Mouse (Mus musculus): Measurements from ENCODE around the gene Eaf1. TPM values are rescaled to one million over a fixed set of nuclear protein-coding genes. Genes with fewer than 3 reads are reported as not detected.

The Eaf1 gene
- total RNA-seq, 2 experiments from 2014 or later = 42.3 to 70.7 TPM

GRCm38 (mm10) chr14:31509911-31510310, 15.7 kb downstream of the Eaf1 start:
- peak; percentile 77 to 80 for DNase-seq

GRCm38 (mm10) chr14:31510322-31510721, 16.1 kb downstream of the Eaf1 start:
- no peak for DNase-seq

- no peak for DNase-seq
These were observed 21.7 kb downstream of the Eaf1 start for GRCm38 (mm10) chr14:31515895-31516294.

GRCm38 (mm10) chr14:31519165-31519564, 25.0 kb downstream of the Eaf1 start:
- DNase-seq = peak in 1 of 2 experiments; percentile 25

DNA sequence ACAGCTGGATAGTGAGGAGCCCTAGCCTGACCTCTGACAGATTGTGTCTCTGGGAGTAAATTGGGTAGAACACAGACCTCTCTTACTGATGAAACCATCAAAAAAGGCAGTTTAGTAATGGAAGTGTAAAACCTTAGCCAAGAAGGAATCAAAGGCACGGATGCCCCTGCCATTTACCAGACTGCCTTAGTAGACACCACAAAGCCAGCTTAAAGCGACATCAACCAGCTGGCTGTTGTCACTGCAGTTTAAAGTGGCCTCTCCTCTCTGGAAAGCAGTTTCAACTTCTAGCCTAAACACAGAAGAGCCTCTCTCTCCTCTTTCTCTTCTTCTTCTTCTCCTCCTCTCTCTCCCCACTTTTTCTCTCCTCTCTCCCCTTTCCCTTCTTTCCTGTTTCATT, 27.1 kb downstream of the Eaf1 start:
- DNase-seq = peak in 1 of 2 experiments; percentile 39

DNA sequence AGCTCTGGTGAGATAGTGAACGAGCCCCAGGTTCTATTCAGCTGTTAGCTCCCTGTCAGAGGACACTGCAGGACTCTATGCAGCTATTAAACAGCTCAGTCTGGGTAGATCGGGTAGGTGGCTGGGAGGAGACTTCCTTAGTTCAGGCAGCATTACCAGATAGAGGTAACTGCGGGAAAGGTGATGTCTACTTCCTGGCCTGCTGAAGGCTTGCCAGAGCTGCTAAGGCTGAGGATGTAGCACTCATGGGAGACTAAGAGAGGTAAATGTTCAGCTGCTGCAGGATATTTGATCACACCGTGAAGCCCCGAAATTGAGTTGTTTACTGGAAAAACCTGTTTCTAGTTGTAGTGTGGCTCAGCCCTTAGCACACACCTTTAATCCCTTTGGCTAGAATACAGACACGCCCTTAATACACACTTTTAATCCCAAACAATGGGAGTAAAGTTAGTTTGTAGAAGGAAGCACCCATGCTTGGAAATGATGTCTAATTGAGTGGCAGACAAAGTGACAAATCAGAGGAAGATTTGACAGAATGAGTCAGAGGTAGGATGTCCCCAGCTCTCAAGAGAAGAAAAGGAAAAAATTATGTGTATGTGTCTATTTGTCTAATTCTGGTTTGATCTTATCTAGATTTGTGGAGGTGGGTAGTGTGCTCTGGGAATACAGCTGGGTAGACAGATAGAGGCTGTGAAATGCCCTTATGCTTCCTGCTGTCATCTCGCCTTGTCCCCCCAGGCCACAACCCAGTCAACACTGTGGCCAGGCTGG, 31.0 kb downstream of the Eaf1 start:
- DNase-seq = no peak

DNA sequence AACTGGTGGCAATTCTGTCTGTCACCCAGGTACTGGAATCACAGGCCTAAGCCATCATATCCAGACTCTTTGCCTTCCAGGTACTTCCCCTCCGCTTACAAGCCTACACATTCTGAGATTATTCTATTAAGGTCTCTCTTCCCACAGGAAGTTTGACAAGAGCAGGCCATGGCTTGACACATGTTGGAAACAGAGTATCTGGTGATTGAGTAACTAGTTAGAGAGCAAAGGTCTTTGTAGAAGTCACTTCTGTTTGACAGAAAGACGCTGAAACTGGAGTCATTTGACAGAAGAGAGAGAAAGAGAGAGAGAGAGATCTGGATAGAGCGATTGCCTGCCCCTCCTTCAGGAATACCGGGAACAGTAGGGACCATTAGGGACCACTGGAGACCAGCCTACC, 36.6 kb downstream of the Eaf1 start:
- DNase-seq = no peak

- DNase-seq = peak; percentile 41 to 51
These were observed 37.4 kb downstream of the Eaf1 start for GRCm38 (mm10) chr14:31531506-31532148.

GRCm38 (mm10) chr14:31532656-31533055, 38.5 kb downstream of the Eaf1 start:
- no peak for DNase-seq

DNA sequence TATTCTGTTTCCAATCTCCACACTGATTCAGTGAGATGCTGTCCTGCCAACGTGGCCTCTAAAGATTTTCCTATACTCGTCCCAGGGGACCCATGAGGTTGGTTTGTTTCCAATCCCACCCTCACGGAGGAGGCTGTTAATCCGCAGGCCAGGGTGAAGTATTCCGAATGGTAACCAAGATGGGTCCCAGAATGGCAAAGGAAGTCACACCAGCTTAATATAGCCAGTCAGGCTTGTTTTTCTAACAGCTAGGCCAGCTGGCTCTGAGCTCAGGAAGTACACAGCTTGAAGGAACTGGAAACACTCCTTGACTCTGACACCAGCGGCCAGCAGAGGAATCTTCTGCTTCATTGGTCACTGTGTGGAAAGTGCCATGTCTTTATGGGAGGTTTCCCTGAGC, 43.1 kb downstream of the Eaf1 start:
- no peak for DNase-seq

GRCm38 (mm10) chr14:31543885-31544442, 49.8 kb downstream of the Eaf1 start:
- no peak for DNase-seq

DNA sequence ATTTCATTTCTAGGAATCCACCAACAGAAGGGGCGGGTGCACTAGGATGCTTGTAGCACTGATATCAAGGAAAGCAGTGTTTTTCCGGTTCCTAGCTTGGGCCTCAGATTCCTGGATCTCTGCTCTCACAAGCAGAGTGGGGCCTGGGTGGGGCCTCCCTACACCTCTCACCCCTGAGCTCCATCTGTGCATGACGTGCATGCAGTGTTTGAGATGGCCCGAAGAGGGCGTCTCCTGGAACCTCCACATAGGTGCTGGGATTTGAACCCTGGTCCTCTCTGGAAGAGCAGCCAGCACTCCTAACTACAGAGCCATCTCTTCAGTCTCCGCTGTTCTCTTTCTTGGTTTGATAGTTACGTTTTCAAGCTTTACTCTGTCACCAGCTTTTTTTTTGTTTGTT, 60.8 kb downstream of the Eaf1 start:
- no peak for DNase-seq

DNA sequence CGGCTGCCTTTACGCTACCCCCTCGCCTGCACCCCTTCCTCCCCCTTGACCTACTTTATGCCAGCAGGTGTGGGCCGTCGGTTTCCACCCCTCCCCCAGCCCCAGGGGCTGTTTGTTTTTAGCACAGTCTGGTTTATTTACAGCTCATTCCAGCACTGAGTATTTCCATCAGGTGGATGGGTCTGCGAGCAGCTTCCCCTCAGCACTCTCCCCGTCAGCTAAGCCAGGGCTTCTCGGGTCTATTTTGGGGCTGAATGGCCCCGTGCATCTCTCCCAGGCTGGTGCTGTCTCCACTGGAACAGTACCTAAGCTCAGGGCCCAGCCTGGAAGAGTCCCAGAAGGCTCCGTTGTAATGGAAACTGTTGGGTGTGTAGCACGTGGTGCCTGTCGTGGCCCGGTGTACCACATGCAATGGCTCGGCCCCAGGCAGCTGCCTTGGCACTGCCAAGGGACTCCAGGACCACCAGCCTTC, 61.8 kb downstream of the Eaf1 start:
- DNase-seq = no peak

GRCm38 (mm10) chr14:31556526-31557260, 62.5 kb downstream of the Eaf1 start:
- no peak for DNase-seq

- DNase-seq = no peak
These were observed 63.1 kb downstream of the Eaf1 start for GRCm38 (mm10) chr14:31557273-31557672.

DNA sequence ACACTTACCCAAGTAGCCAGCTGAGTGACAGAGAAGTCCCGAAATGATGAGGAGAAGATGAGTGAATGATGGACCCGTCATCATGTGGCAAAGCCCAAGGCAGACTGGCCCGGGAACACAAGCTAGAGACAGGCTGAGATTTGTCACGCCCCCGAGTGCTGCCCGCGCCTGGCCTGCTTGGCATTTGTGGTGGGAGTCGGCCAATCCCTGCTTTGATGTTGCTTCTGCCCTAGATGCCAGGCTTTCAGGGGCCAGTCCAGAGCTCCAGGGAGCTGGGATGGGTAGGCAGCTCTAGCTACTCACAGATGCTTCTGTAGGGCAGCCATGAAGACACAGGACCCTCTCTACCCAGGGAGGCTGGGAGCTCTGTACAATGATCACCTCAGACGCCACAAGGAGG, 63.6 kb downstream of the Eaf1 start:
- no peak for DNase-seq

GRCm38 (mm10) chr14:31559216-31559615, 65.0 kb downstream of the Eaf1 start:
- no peak for DNase-seq

Other genes with a start within 250 kb of the Eaf1 start
- gene Phf7, start 243.1 kb upstream of the Eaf1 start, total RNA-seq (2021) = 1 to 10 TPM; 5.1 to 8.9 TPM
- gene Bap1, start 242.9 kb upstream of the Eaf1 start, total RNA-seq (2021) = 10 to 100 TPM; 61.8 to 63.2 TPM
- gene Dnah1, start 170.5 kb upstream of the Eaf1 start, total RNA-seq (2021) = 1 to 10 TPM; 1.5 to 1.7 TPM
- gene Capn7, start 157.8 kb upstream of the Eaf1 start, total RNA-seq (2021) = 10 to 100 TPM; 43.5 to 45.0 TPM
- 100 to 1,000 TPM; 147 to 211 TPM for gene Sh3bp5, start 58.3 kb upstream of the Eaf1 start, total RNA-seq (2021)
- gene Mettl6, start 641 bp downstream of the Eaf1 start, total RNA-seq (2021) = 10 to 100 TPM; 20.4 to 21.3 TPM
- gene Colq, start 96.9 kb downstream of the Eaf1 start, total RNA-seq (2021) = not detected
- not detected for gene Gm49387, start 146.5 kb downstream of the Eaf1 start, total RNA-seq (2021)
- gene Btd, start 146.6 kb downstream of the Eaf1 start, total RNA-seq (2021) = 10 to 100 TPM; 48.3 to 73.1 TPM
- gene Hacl1, start 146.9 kb downstream of the Eaf1 start, total RNA-seq (2021) = 10 to 100 TPM; 27.4 to 66.4 TPM